Comparison of ENCODE assay signal across 9 mouse cellular contexts in genomic region chr6:84317026-84317425, GRCm38 (mm10).
A peak's percentile ranks its signal among the peaks of the same experiment; 100 is the strongest.
DNase-seq lines count a peak whose midpoint lies in the region.
"Had no signal": no experiment of that assay in that cellular context is flagged by ENCODE, and none has a peak within 500 bp of the region (broad histone marks: within the 10 kb centered on the region; RNA-seq: fewer than 3 reads in every experiment).

No protein-coding gene starts in this region.

- DNase-seq in gastrocnemius, adult 18-20 months (ENCODE audit: low spot score), result peak; percentile 42
- no peak for DNase-seq in gastrocnemius, postnatal 36 days
- DNase-seq in ovary, postnatal 14 days (ENCODE audit: low spot score), result peak; percentile 11
- no peak for DNase-seq in ovary, postnatal 10 days (ENCODE audit: low spot score)
- peak; percentile 37 for DNase-seq in embryo, embryonic 11 days
- DNase-seq in retina, embryonic 14.5 days (ENCODE audit: low spot score), result peak; percentile 41
- no peak for DNase-seq in spleen, postnatal 10 days (ENCODE audit: low spot score in 2 of 2)
- DNase-seq in left cerebral cortex, adult 18-20 months (ENCODE audit: low spot score in 2 of 2), result no peak
- DNase-seq: cerebellum, postnatal 36 days had no signal

- intact Hi-C loops in gastrocnemius, postnatal 36 days (cut with DNase I), result loop anchor here (5.0 kb wide), 1 partner anchor 220 kb away; no protein-coding TSS in a partner anchor

Comparison
In these comparisons a context has a peak if more than half of its experiments do, and no peak if none do; other contexts are left out.
1. DNase-seq: peak in gastrocnemius, adult 18-20 months (single experiment), ovary, postnatal 14 days (single experiment), embryo, embryonic 11 days (single experiment) and retina, embryonic 14.5 days (single experiment); none in gastrocnemius, postnatal 36 days (0 of 2), ovary, postnatal 10 days (single experiment), spleen, postnatal 10 days (0 of 2) and left cerebral cortex, adult 18-20 months (0 of 2).